Mouse (Mus musculus): Measurements from ENCODE around the gene Gm40193. TPM values are rescaled to one million over a fixed set of nuclear protein-coding genes. Genes with fewer than 3 reads are reported as not detected.
"Not testable (repeated sequence)": the region's sequence is repeated elsewhere in the genome, so short reads cannot be mapped to it uniquely, and the experiment has no call there.

The Gm40193 gene
- total and polyA plus RNA-seq, 2 experiments from 2014 or later = not detected

- no peak for TF ChIP-seq CTCF (IDR thresholded peaks at IDR 0.05; ENCODE audit: low read depth)
- H3K4me1 ChIP-seq (ENCODE audit: insufficient read depth) = peaks cover 7% of the 10 kb centered on the region
- DNase-seq = no peak
- no peak overlapping the region for H3K27ac ChIP-seq (ENCODE audit: low read depth, low read length)
- ATAC-seq = no peak
- no peak overlapping the region for H3K9ac ChIP-seq
- no peaks in the 10 kb centered on the region for H3K27me3 ChIP-seq (ENCODE audit: insufficient read depth, low read length)
- H3K4me3 ChIP-seq (ENCODE audit: low read depth, low read length) = no peak overlapping the region
- no peak overlapping the region for H3K4me2 ChIP-seq (ENCODE audit: low read depth)
- 87% methylated on average over 7 of the region's 7 CpGs for WGBS
- no peaks in the 10 kb centered on the region for H3K9me3 ChIP-seq (ENCODE audit: low read length)
- H3K36me3 ChIP-seq (ENCODE audit: insufficient read depth) = peaks cover 27% of the 10 kb centered on the region
Observed at GRCm38 (mm10) chr11:70528610-70529009, 4.1 kb downstream of the Gm40193 start.

GRCm38 (mm10) chr11:70526211-70526610, 6.5 kb downstream of the Gm40193 start:
- Histone ChIP-seq H3K9me3 (ENCODE audit: low read length) (no peaks in the 10 kb centered on the region), H3K4me1 (ENCODE audit: insufficient read depth) (peaks cover 7% of the 10 kb centered on the region), H3K36me3 (ENCODE audit: insufficient read depth) (peaks cover 27% of the 10 kb centered on the region), H3K9ac (peak overlapping the region; percentile 51; the same call in 1 of the 2 replicates), H3K4me3 (ENCODE audit: low read depth, low read length) (peak overlapping the region; percentile 51), H3K4me2 (ENCODE audit: low read depth) (peak overlapping the region; percentile 62), H3K27ac (ENCODE audit: low read depth, low read length) (no peak overlapping the region), H3K27me3 (ENCODE audit: insufficient read depth, low read length) (no peaks in the 10 kb centered on the region)
- 91% methylated on average over 12 of the region's 12 CpGs for WGBS
- ATAC-seq (no peak), DNase-seq (no peak)
- TF ChIP-seq CTCF (IDR thresholded peaks at IDR 0.05; ENCODE audit: low read depth) = no peak

- Histone ChIP-seq H3K4me3 (ENCODE audit: low read depth, low read length) (peak overlapping the region; percentile 51), H3K4me2 (ENCODE audit: low read depth) (peak overlapping the region; percentile 62), H3K9me3 (ENCODE audit: low read length) (no peaks in the 10 kb centered on the region), H3K27ac (ENCODE audit: low read depth, low read length) (peak overlapping the region; percentile 42; the same call in 1 of the 2 replicates), H3K27me3 (ENCODE audit: insufficient read depth, low read length) (no peaks in the 10 kb centered on the region), H3K36me3 (ENCODE audit: insufficient read depth) (peaks cover 27% of the 10 kb centered on the region), H3K4me1 (ENCODE audit: insufficient read depth) (peaks cover 7% of the 10 kb centered on the region), H3K9ac (peak overlapping the region; percentile 51)
- WGBS = 5% methylated on average over 12 of the region's 12 CpGs
- DNase-seq = no peak
- no peak for TF ChIP-seq CTCF (IDR thresholded peaks at IDR 0.05; ENCODE audit: low read depth)
- ATAC-seq = no peak
Observed at GRCm38 (mm10) chr11:70525726-70526125, 7.0 kb downstream of the Gm40193 start.

- no peak for TF ChIP-seq CTCF (IDR thresholded peaks at IDR 0.05; ENCODE audit: low read depth)
- Histone ChIP-seq H3K9me3 (ENCODE audit: low read length) (no peaks in the 10 kb centered on the region), H3K36me3 (ENCODE audit: insufficient read depth) (peaks cover 27% of the 10 kb centered on the region), H3K4me3 (ENCODE audit: low read depth, low read length) (peak within 1 kb of the TSS; percentile 51), H3K27me3 (ENCODE audit: insufficient read depth, low read length) (no peaks in the 10 kb centered on the region), H3K27ac (ENCODE audit: low read depth, low read length) (peak within 1 kb of the TSS; percentile 42; the same call in 1 of the 2 replicates), H3K4me1 (ENCODE audit: insufficient read depth) (peaks cover 7% of the 10 kb centered on the region), H3K9ac (peak within 1 kb of the TSS; percentile 51), H3K4me2 (ENCODE audit: low read depth) (peak within 1 kb of the TSS; percentile 62)
- ATAC-seq = peak; percentile 98
- peak; percentile 96 for DNase-seq
- 1% methylated on average over 24 of the region's 26 CpGs for WGBS
Observed at GRCm38 (mm10) chr11:70525184-70525678, 7.5 kb downstream of the Gm40193 start, which contains the start of gene Psmb6. Gene Psmb6, plus strand, starts transcription at chr11:70525367.

- Histone ChIP-seq H3K4me2 (ENCODE audit: low read depth) (peak overlapping the region; percentile 53), H3K9ac (peak overlapping the region; percentile 33), H3K36me3 (ENCODE audit: insufficient read depth) (peaks cover 27% of the 10 kb centered on the region), H3K27me3 (ENCODE audit: insufficient read depth, low read length) (no peaks in the 10 kb centered on the region), H3K4me1 (ENCODE audit: insufficient read depth) (peaks cover 7% of the 10 kb centered on the region), H3K27ac (ENCODE audit: low read depth, low read length) (no peak overlapping the region), H3K9me3 (ENCODE audit: low read length) (no peaks in the 10 kb centered on the region), H3K4me3 (ENCODE audit: low read depth, low read length) (peak overlapping the region; percentile 51)
- TF ChIP-seq CTCF (IDR thresholded peaks at IDR 0.05; ENCODE audit: low read depth) = no peak
- 6% methylated on average over 8 of the region's 8 CpGs for WGBS
- DNase-seq = no peak
- no peak; the same call in 1 of the 2 replicates for ATAC-seq
Observed at GRCm38 (mm10) chr11:70524782-70525181, 8.0 kb downstream of the Gm40193 start.

- DNase-seq; H3K27me3 ChIP-seq (ENCODE audit: insufficient read depth, low read length); H3K4me3 ChIP-seq (ENCODE audit: low read depth, low read length); H3K4me2 ChIP-seq (ENCODE audit: low read depth); H3K9ac ChIP-seq; H3K9me3 ChIP-seq (ENCODE audit: low read length); H3K4me1 ChIP-seq (ENCODE audit: insufficient read depth); H3K27ac ChIP-seq (ENCODE audit: low read depth, low read length); ATAC-seq: not testable (repeated sequence)
- 0 out of 2 replicates have a peak, but pooled peaks have one; percentile 8 for TF ChIP-seq CTCF (IDR thresholded peaks at IDR 0.05; ENCODE audit: low read depth)
- 92% methylated on average over 8 of the region's 8 CpGs for WGBS
- H3K36me3 ChIP-seq (ENCODE audit: insufficient read depth) = peaks cover 22% of the 10 kb centered on the region
Observed at GRCm38 (mm10) chr11:70523306-70523989, 9.3 kb downstream of the Gm40193 start.

- Histone ChIP-seq H3K27ac (ENCODE audit: low read depth, low read length) (peak overlapping the region; percentile 35; the same call in 1 of the 2 replicates), H3K4me1 (ENCODE audit: insufficient read depth) (0 out of 2 replicates have a peak, but pooled peaks cover 3% of the 10 kb centered on the region), H3K36me3 (ENCODE audit: insufficient read depth) (no peaks in the 10 kb centered on the region), H3K9ac (peak overlapping the region; percentile 50), H3K27me3 (ENCODE audit: insufficient read depth, low read length) (no peaks in the 10 kb centered on the region), H3K4me3 (ENCODE audit: low read depth, low read length) (peak overlapping the region; percentile 11), H3K9me3 (ENCODE audit: low read length) (no peaks in the 10 kb centered on the region), H3K4me2 (ENCODE audit: low read depth) (peak overlapping the region; percentile 39)
- DNase-seq (peak; percentile 30), ATAC-seq (peak; percentile 47; the same call in 1 of the 2 replicates)
- peak; percentile 22; the same call in 1 of the 2 replicates for TF ChIP-seq CTCF (IDR thresholded peaks at IDR 0.05; ENCODE audit: low read depth)
- WGBS = 14% methylated on average over 41 of the region's 41 CpGs
Observed at GRCm38 (mm10) chr11:70520178-70520769, 12.5 kb downstream of the Gm40193 start.

All from forebrain, postnatal 0 days (tissue).